Mouse (Mus musculus) MN1 (cell line): ENCODE measurements around the gene Mms19.
A peak's percentile ranks its signal among the peaks of the same experiment; 100 is the strongest.

Experiments
- DNase-seq: peaks from one replicate; pipeline ENCODE4 v3.0.0-alpha.2; 2016; ENCODE audit warnings: low spot score

Gene Mms19

GRCm38 (mm10) chr19:41998770-41999548 lies 18.0 kb upstream of the Mms19 start:
- DNase-seq = no peak

- DNase-seq = no peak
Measured at GRCm38 (mm10) chr19:41997090-41997489, 16.1 kb upstream of the Mms19 start.

GRCm38 (mm10) chr19:41995483-41995882 lies 14.5 kb upstream of the Mms19 start:
- DNase-seq = no peak

GRCm38 (mm10) chr19:41994023-41994422 lies 13.1 kb upstream of the Mms19 start:
- DNase-seq = no peak

GRCm38 (mm10) chr19:41993484-41993883 lies 12.5 kb upstream of the Mms19 start:
- peak; percentile 57 for DNase-seq

- no peak for DNase-seq
Measured at GRCm38 (mm10) chr19:41992971-41993370, 12.0 kb upstream of the Mms19 start.

GRCm38 (mm10) chr19:41991926-41992477 lies 11.0 kb upstream of the Mms19 start:
- no peak for DNase-seq

GRCm38 (mm10) chr19:41989810-41990209 lies 8.9 kb upstream of the Mms19 start:
- DNase-seq = no peak

GRCm38 (mm10) chr19:41987206-41987605 lies 6.2 kb upstream of the Mms19 start:
- DNase-seq = no peak

- DNase-seq = no peak
Measured at GRCm38 (mm10) chr19:41985994-41986393, 5.0 kb upstream of the Mms19 start.

GRCm38 (mm10) chr19:41982791-41983150 lies 1.8 kb upstream of the Mms19 start:
- DNase-seq = no peak

GRCm38 (mm10) chr19:41981931-41982790 lies 1.2 kb upstream of the Mms19 start:
- peak; percentile 28 for DNase-seq

GRCm38 (mm10) chr19:41981595-41981927 lies 604 bp upstream of the Mms19 start, which contains the start of gene Ubtd1:
Ubtd1 (plus strand) TSS chr19:41981763.
- DNase-seq = no peak

GRCm38 (mm10) chr19:41980422-41980818 lies 537 bp downstream of the Mms19 start:
- DNase-seq = peak; percentile 58

GRCm38 (mm10) chr19:41973891-41974794 lies 6.8 kb downstream of the Mms19 start:
- DNase-seq = no peak

- no peak for DNase-seq
Measured at GRCm38 (mm10) chr19:41969618-41970017, 11.3 kb downstream of the Mms19 start.

- DNase-seq = no peak
Measured at GRCm38 (mm10) chr19:41953574-41953973, 27.4 kb downstream of the Mms19 start.

GRCm38 (mm10) chr19:41952287-41952686 lies 28.7 kb downstream of the Mms19 start:
- DNase-seq = peak; percentile 29

- DNase-seq = no peak
Measured at GRCm38 (mm10) chr19:41943841-41944240, 37.1 kb downstream of the Mms19 start.

GRCm38 (mm10) chr19:41938539-41938938 lies 42.4 kb downstream of the Mms19 start:
- DNase-seq = no peak

GRCm38 (mm10) chr19:41935921-41936320 lies 45.0 kb downstream of the Mms19 start:
- DNase-seq = no peak

GRCm38 (mm10) chr19:41934124-41934523 lies 46.8 kb downstream of the Mms19 start:
- peak; percentile 34 for DNase-seq
